Mouse (Mus musculus) liver, embryonic 16.5 days (tissue): Measurements from ENCODE around the gene Mybphl. TPM values are rescaled to one million over a fixed set of nuclear protein-coding genes. Genes with fewer than 3 reads are reported as not detected.
A peak's percentile ranks its signal among the peaks of the same experiment; 100 is the strongest.

ENCODE experiments used
- ATAC-seq: fragments of 200-750 bp; cut with Nextera tagmentation; 2 replicates; pipeline ENCODE4 v1.8.0; 2017; ENCODE audit warnings: low read depth, mild to moderate bottlenecking, moderate number of reproducible peaks, moderate library complexity
- H3K27ac ChIP-seq: fragments of 300-500 bp; sonication (generic); 2 replicates; pipeline ENCODE4 v1.5.1; 2014; ENCODE audit warnings: mild to moderate bottlenecking, low read length
- H3K27me3 ChIP-seq: fragments of 300-500 bp; sonication (generic); 2 replicates; pipeline ENCODE4 v1.6.1; 2014; ENCODE audit warnings: low read depth, low read length, mixed read lengths; ENCODE audit not compliant: control insufficient read depth, insufficient read depth
- H3K36me3 ChIP-seq: fragments of 300-500 bp; sonication (generic); 2 replicates; pipeline ENCODE4 v1.6.1; 2014; ENCODE audit warnings: mild to moderate bottlenecking; ENCODE audit not compliant: control insufficient read depth, insufficient read depth
- H3K4me1 ChIP-seq: fragments of 300-500 bp; sonication (generic); 2 replicates; pipeline ENCODE4 v1.6.1; 2014; ENCODE audit warnings: low read depth, low read length, mixed read lengths; ENCODE audit not compliant: control insufficient read depth
- H3K4me2 ChIP-seq: fragments of 300-500 bp; sonication (generic); 2 replicates; pipeline ENCODE4 v1.6.1; 2014; ENCODE audit warnings: low read depth, low read length, mixed read lengths
- H3K4me3 ChIP-seq: fragments of 300-500 bp; sonication (generic); 2 replicates; pipeline ENCODE4 v1.5.1; 2014; ENCODE audit warnings: low read depth, mild to moderate bottlenecking, low read length
- H3K9ac ChIP-seq: fragments of 300-500 bp; sonication (generic); 2 replicates; pipeline ENCODE4 v1.6.1; 2014; ENCODE audit warnings: low read depth, low read length
- H3K9me3 ChIP-seq: fragments of 300-500 bp; sonication (generic); replicated peaks from 2 replicates; pipeline ENCODE4 v1.6.1; 2016; ENCODE audit warnings: low read length; ENCODE audit not compliant: control insufficient read depth
- WGBS: fragments of 180-500 bp; shearing (Covaris S2); extraction: QIAGEN DNeasy Blood & Tissue Kit; methylation state at CpG from one replicate; pipeline ENCODE4 v1.1.7; 2014; ENCODE audit not compliant: insufficient replicate concordance; 5-methylcytosine and 5-hydroxymethylcytosine counted together
- polyA plus RNA-seq: library from polyadenylated mRNA; unstranded; fragments of >200 nt; fragmentation: Nextera tagmentation; extraction: Ambion mirVana; gene quantifications from 2 replicates; pipeline ENCODE4 v1.2.1, GENCODE M21; 2015

Mybphl gene
- polyA plus RNA-seq, result 0.71 and 1.0 TPM in 2 replicates

GRCm38 (mm10) chr3:108364270-108364995 lies at the start of gene Mybphl:
Mybphl (plus strand) TSS chr3:108364911.
- Histone ChIP-seq H3K27ac (peak within 1 kb of the TSS; percentile 29; the same call in 1 of the 2 replicates), H3K4me2 (no peak within 1 kb of the TSS), H3K9ac (no peak within 1 kb of the TSS), H3K4me1 (peaks cover 12% of the 10 kb centered on the region), H3K36me3 (no peaks in the 10 kb centered on the region), H3K4me3 (no peak within 1 kb of the TSS), H3K9me3 (no peaks in the 10 kb centered on the region), H3K27me3 (no peaks in the 10 kb centered on the region)
- peak; percentile 45 for ATAC-seq
- WGBS, result 56% methylated on average over 9 of the region's 9 CpGs

- Histone ChIP-seq H3K27me3 (no peaks in the 10 kb centered on the region), H3K27ac (no peak overlapping the region), H3K36me3 (no peaks in the 10 kb centered on the region), H3K9ac (no peak overlapping the region), H3K4me3 (no peak overlapping the region), H3K4me1 (peaks cover 3% of the 10 kb centered on the region; the same call in 1 of the 2 replicates), H3K4me2 (no peak overlapping the region), H3K9me3 (no peaks in the 10 kb centered on the region)
- no peak for ATAC-seq
- WGBS, result 44% methylated on average over 2 of the region's 2 CpGs
Observed at GRCm38 (mm10) chr3:108318517-108318916, 46.2 kb upstream of the Mybphl start.

- H3K27ac ChIP-seq, result no peak overlapping the region
- WGBS, result 46% methylated on average over 4 of the region's 4 CpGs
- no peak overlapping the region for H3K9ac ChIP-seq
- no peaks in the 10 kb centered on the region for H3K36me3 ChIP-seq
- no peaks in the 10 kb centered on the region for H3K27me3 ChIP-seq
- no peak overlapping the region for H3K4me2 ChIP-seq
- no peak overlapping the region for H3K4me3 ChIP-seq
- no peaks in the 10 kb centered on the region for H3K9me3 ChIP-seq
- no peak for ATAC-seq
- H3K4me1 ChIP-seq, result peaks cover 3% of the 10 kb centered on the region; the same call in 1 of the 2 replicates
Observed at GRCm38 (mm10) chr3:108321671-108322070, 43.0 kb upstream of the Mybphl start.

GRCm38 (mm10) chr3:108322136-108322535 lies 42.6 kb upstream of the Mybphl start:
- Histone ChIP-seq H3K4me3 (no peak overlapping the region), H3K27me3 (no peaks in the 10 kb centered on the region), H3K4me1 (peaks cover 3% of the 10 kb centered on the region; the same call in 1 of the 2 replicates), H3K9me3 (no peaks in the 10 kb centered on the region), H3K4me2 (no peak overlapping the region), H3K27ac (no peak overlapping the region), H3K9ac (no peak overlapping the region), H3K36me3 (no peaks in the 10 kb centered on the region)
- 50% methylated on average over 4 of the region's 4 CpGs for WGBS
- no peak for ATAC-seq

- no peak overlapping the region for H3K9ac ChIP-seq
- no peaks in the 10 kb centered on the region for H3K36me3 ChIP-seq
- H3K4me3 ChIP-seq, result no peak overlapping the region
- no peaks in the 10 kb centered on the region for H3K27me3 ChIP-seq
- ATAC-seq, result peak; percentile 61
- H3K27ac ChIP-seq, result no peak overlapping the region
- H3K4me2 ChIP-seq, result no peak overlapping the region
- peaks cover 3% of the 10 kb centered on the region; the same call in 1 of the 2 replicates for H3K4me1 ChIP-seq
- no peaks in the 10 kb centered on the region for H3K9me3 ChIP-seq
- WGBS, result 64% methylated on average over 3 of the region's 3 CpGs
Observed at GRCm38 (mm10) chr3:108322962-108323361, 41.7 kb upstream of the Mybphl start.

GRCm38 (mm10) chr3:108324837-108325236 lies 39.9 kb upstream of the Mybphl start:
- H3K4me3 ChIP-seq, result no peak overlapping the region
- no peak overlapping the region for H3K9ac ChIP-seq
- no peaks in the 10 kb centered on the region for H3K36me3 ChIP-seq
- no peak overlapping the region for H3K4me2 ChIP-seq
- 73% methylated on average over 4 of the region's 4 CpGs for WGBS
- H3K27ac ChIP-seq, result no peak overlapping the region
- no peaks in the 10 kb centered on the region for H3K27me3 ChIP-seq
- peaks cover 3% of the 10 kb centered on the region; the same call in 1 of the 2 replicates for H3K4me1 ChIP-seq
- no peaks in the 10 kb centered on the region for H3K9me3 ChIP-seq
- ATAC-seq, result no peak

- H3K4me2 ChIP-seq, result no peak overlapping the region
- no peak for ATAC-seq
- H3K9me3 ChIP-seq, result no peaks in the 10 kb centered on the region
- H3K4me1 ChIP-seq, result peaks cover 3% of the 10 kb centered on the region; the same call in 1 of the 2 replicates
- H3K9ac ChIP-seq, result no peak overlapping the region
- WGBS, result 74% methylated on average over 9 of the region's 9 CpGs
- H3K4me3 ChIP-seq, result no peak overlapping the region
- H3K36me3 ChIP-seq, result no peaks in the 10 kb centered on the region
- no peak overlapping the region for H3K27ac ChIP-seq
- no peaks in the 10 kb centered on the region for H3K27me3 ChIP-seq
Observed at GRCm38 (mm10) chr3:108325521-108325920, 39.2 kb upstream of the Mybphl start.

GRCm38 (mm10) chr3:108327275-108327674 lies 37.4 kb upstream of the Mybphl start:
- H3K27ac ChIP-seq, result no peak overlapping the region
- ATAC-seq, result no peak
- no peaks in the 10 kb centered on the region for H3K36me3 ChIP-seq
- no peak overlapping the region for H3K9ac ChIP-seq
- H3K27me3 ChIP-seq, result no peaks in the 10 kb centered on the region
- H3K4me3 ChIP-seq, result no peak overlapping the region
- H3K9me3 ChIP-seq, result no peaks in the 10 kb centered on the region
- no peaks in the 10 kb centered on the region for H3K4me1 ChIP-seq
- no peak overlapping the region for H3K4me2 ChIP-seq
- 78% methylated on average over 8 of the region's 8 CpGs for WGBS

- no peak for ATAC-seq
- no peaks in the 10 kb centered on the region for H3K27me3 ChIP-seq
- H3K9me3 ChIP-seq, result no peaks in the 10 kb centered on the region
- no peaks in the 10 kb centered on the region for H3K4me1 ChIP-seq
- no peak overlapping the region for H3K4me2 ChIP-seq
- H3K36me3 ChIP-seq, result no peaks in the 10 kb centered on the region
- H3K9ac ChIP-seq, result no peak overlapping the region
- 72% methylated on average over 3 of the region's 3 CpGs for WGBS
- H3K27ac ChIP-seq, result no peak overlapping the region
- H3K4me3 ChIP-seq, result no peak overlapping the region
Observed at GRCm38 (mm10) chr3:108327916-108328315, 36.8 kb upstream of the Mybphl start.
